Mouse (Mus musculus): Measurements from ENCODE around the gene Tfpi2. TPM values are rescaled to one million over a fixed set of nuclear protein-coding genes. Genes with fewer than 3 reads are reported as not detected.

Gene Tfpi2
- polyA plus RNA-seq, 1 experiment from 2014 or later, result 0.46 TPM

DNA sequence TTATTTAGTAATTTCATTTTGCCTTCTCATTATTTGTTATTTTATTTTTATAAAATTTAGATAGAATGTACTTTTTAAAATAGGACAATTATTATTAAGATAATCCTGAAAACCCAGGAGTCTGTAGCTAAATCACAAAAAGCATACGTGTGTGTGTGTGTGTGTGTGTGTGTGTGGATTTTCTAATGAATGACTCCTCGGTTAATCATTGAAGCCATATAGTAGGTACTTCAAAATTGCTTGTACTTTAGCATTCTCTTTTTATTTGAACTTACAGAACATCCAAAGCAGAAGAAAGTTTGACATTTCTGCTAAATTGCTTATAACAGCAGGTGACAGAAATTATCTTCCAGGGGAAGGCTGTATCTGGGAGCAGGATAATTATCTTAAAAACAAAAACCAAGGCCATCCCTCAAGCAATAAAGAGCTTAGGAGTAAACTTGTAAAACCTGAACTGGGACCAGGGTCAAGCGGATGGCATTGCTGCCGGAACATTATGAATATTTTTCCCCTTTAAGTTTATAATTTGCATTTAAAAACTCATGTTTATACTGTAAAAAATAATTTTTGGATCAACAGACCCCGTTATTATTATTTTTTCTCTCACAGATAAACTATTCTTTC, 5.9 kb downstream of the Tfpi2 start:
- Histone ChIP-seq H3K4me2 (replicated peaks) (no peak overlapping the region), H3K27ac (replicated peaks) (no peak overlapping the region), H3K4me3 (no peak overlapping the region), H3K9me3 (no peaks in the 10 kb centered on the region), H3K27me3 (no peaks in the 10 kb centered on the region), H3K36me3 (no peaks in the 10 kb centered on the region), H3K9ac (replicated peaks) (no peak overlapping the region), H3K4me1 (no peaks in the 10 kb centered on the region)
- 92% methylated on average over 5 of the region's 5 CpGs for WGBS
- ATAC-seq (ENCODE audit: low FRiP score, low read depth), result no peak

DNA sequence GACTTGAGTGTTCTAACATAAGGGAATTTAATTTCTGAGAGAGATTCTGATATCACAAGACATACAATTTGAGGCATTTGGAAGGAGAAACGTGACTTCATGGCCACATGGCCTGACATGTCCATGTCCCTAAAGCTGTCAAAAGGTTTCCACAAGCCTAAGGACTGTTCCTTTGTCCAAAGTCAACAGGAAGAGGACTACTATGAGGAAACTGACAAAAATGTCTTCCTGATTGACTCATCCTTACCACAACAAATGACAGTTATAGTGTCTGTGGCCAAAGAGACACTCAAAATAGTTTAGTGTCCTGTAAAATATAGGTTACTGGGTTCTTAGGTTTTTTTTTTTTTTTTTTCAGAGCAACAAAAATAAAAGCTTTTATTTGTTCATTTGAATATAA, 15.0 kb downstream of the Tfpi2 start:
- no peaks in the 10 kb centered on the region for H3K36me3 ChIP-seq
- H3K4me3 ChIP-seq, result no peak overlapping the region
- no peaks in the 10 kb centered on the region for H3K9me3 ChIP-seq
- WGBS, result 82% methylated on average over 1 of the region's 1 CpGs
- H3K27ac ChIP-seq (replicated peaks), result no peak overlapping the region
- H3K4me2 ChIP-seq (replicated peaks), result no peak overlapping the region
- no peaks in the 10 kb centered on the region for H3K27me3 ChIP-seq
- no peaks in the 10 kb centered on the region for H3K4me1 ChIP-seq
- no peak for ATAC-seq (ENCODE audit: low FRiP score, low read depth)
- H3K9ac ChIP-seq (replicated peaks), result no peak overlapping the region

DNA sequence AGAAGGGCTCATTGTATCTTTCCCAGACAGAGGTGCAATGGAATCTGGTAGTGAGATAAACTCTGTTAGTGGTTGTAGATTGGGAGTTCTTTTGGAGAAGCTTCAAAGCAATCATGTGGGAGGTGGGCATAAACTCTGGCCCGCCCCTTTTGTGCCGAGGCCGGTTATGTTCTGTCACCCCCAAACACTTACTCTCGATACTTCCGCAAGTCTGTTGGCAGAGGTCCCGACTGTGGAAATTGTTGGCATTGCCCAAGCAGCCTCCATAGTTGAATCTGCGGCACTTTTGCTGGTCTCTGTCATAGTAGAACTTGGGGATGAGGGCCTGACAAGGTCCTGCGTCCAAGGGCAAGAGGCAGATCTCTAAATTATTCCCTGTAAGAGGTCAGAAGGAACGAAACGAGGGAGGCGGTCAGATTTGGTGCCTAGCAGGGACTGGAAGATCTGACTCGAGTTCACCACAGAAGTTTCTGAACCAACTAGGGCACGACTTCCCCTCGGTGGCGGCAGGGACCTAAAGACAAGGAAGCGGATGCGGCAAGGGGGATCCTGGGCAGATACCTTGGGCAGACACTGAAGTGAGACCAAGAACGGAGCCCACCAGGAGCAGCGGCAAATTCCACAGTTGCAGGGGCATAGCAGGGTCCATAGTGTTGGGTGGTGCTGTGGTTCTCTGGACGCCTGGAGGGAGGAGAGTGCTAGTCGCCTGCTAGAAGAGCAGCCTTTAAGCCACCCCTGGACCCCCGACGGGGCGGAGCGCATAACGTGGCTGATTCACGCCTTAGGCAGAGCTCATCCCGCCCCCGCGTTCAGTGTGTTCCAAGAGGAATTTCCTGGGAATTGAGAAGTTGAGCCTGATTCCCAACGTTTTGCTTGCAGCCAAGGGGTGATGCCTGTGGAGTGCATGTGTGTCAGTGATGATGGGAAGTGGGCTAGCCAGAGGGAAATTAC, 20.8 kb downstream of the Tfpi2 start:
- Histone ChIP-seq H3K27ac (replicated peaks) (no peak overlapping the region), H3K4me3 (no peak overlapping the region), H3K36me3 (no peaks in the 10 kb centered on the region), H3K9me3 (no peaks in the 10 kb centered on the region), H3K4me1 (0 out of 2 replicates have a peak, but pooled peaks cover 2% of the 10 kb centered on the region), H3K4me2 (replicated peaks) (peak overlapping the region; percentile 26), H3K27me3 (peaks cover 12% of the 10 kb centered on the region; the same call in 1 of the 2 replicates), H3K9ac (replicated peaks) (no peak overlapping the region)
- no peak for ATAC-seq (ENCODE audit: low FRiP score, low read depth)
- 36% methylated on average over 31 of the region's 31 CpGs for WGBS

DNA sequence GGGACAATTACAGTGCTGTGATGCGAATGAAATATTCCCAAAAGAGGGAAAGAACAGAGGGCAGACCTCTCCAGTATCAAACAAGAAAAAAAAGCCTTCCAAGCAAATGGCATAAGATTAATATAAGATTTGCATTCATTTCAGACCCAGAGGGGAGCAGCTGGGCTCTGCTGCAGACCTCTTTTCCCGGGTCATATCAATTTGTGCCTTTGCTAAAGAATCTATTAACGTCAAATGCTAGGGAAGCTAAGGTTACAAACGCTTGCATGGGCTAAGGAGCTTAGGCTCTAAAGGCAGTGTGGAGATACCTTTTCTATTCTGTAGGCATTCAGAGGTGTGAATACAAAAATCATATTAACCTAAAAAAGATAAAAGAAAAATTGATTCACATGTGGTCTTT, 33.8 kb downstream of the Tfpi2 start:
- Histone ChIP-seq H3K9me3 (no peaks in the 10 kb centered on the region), H3K27me3 (no peaks in the 10 kb centered on the region), H3K4me1 (no peaks in the 10 kb centered on the region; the same call in 1 of the 2 replicates), H3K36me3 (no peaks in the 10 kb centered on the region), H3K4me2 (replicated peaks) (no peak overlapping the region), H3K27ac (replicated peaks) (no peak overlapping the region), H3K9ac (replicated peaks) (no peak overlapping the region), H3K4me3 (no peak overlapping the region)
- 26% methylated on average over 4 of the region's 4 CpGs for WGBS
- ATAC-seq (ENCODE audit: low FRiP score, low read depth), result peak; percentile 58

DNA sequence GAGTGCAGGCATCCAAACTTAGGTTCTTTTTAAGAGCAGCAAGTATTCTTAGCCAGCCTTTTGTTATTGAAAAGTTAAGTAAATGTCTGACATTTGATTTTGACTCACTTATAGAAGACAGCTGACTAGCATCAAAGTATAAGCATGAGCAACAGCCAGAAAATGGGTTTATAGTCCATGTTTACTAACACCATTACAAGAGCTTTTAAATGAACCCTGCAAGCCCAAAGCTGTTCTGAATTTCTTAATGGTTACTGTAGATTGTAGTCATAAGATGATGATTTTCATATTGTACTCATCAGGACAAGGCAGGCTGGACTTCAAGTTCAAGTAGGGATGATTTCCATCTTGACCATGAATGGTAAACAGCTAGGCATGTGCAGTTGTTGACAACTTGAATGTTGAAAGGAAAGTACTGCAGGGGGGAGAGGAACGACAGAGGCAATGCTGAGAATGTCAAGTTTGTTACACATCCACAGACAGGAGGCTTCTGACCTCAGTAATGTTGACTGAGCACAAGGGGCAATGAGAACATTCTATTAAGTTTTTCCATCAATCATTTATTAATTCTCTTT, 52.5 kb downstream of the Tfpi2 start:
- ATAC-seq (ENCODE audit: low FRiP score, low read depth), result no peak
- no peaks in the 10 kb centered on the region for H3K36me3 ChIP-seq
- H3K9ac ChIP-seq (replicated peaks), result no peak overlapping the region
- no peaks in the 10 kb centered on the region for H3K9me3 ChIP-seq
- no peak overlapping the region for H3K4me2 ChIP-seq (replicated peaks)
- H3K4me3 ChIP-seq, result no peak overlapping the region
- H3K4me1 ChIP-seq, result no peaks in the 10 kb centered on the region
- H3K27ac ChIP-seq (replicated peaks), result no peak overlapping the region
- H3K27me3 ChIP-seq, result no peaks in the 10 kb centered on the region
- WGBS, result 38% methylated on average over 1 of the region's 1 CpGs

DNA sequence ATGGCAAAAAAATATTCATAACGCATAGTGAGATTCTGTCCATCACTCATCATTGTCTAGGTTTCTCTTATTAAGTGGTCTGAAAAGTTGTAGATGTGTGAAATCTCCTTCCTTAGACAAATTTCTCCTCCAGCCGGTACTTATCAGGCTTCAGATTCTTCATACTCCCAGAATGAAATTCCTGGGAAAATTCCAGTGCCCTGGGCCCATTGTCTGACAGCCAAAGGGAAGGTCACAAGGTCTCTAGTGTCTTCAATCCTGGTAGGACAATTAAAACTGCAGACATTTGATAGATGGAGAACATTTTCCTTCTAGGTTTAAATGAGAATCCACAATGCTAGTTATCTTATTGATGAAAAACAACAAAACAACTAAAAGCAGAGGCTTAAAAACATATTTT, 53.1 kb downstream of the Tfpi2 start:
- no peak overlapping the region for H3K4me2 ChIP-seq (replicated peaks)
- H3K27ac ChIP-seq (replicated peaks), result no peak overlapping the region
- no peaks in the 10 kb centered on the region for H3K36me3 ChIP-seq
- H3K4me1 ChIP-seq, result no peaks in the 10 kb centered on the region
- H3K4me3 ChIP-seq, result no peak overlapping the region
- no peak overlapping the region for H3K9ac ChIP-seq (replicated peaks)
- WGBS, result 63% methylated on average over 2 of the region's 2 CpGs
- H3K9me3 ChIP-seq, result no peaks in the 10 kb centered on the region
- no peak for ATAC-seq (ENCODE audit: low FRiP score, low read depth)
- H3K27me3 ChIP-seq, result no peaks in the 10 kb centered on the region

DNA sequence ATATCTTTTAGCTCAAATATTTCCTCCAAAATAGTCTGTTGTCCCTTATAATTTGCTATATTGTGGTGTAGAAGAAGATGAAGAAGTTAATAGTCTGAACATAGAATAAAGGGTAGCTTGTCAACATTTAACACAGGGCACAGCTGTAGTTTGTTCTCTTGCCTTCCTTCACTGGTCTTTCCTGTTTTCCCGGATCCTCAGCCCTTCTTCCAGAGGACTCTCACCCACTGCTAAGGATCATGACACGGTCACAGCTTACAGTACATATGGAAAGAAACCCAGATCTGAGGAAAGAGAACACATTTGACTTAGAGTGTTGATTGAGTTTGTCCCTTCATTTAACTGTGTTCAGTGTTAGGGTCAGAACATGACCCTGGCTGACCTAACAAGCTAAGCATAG, 53.7 kb downstream of the Tfpi2 start:
- ATAC-seq (ENCODE audit: low FRiP score, low read depth), result no peak
- Histone ChIP-seq H3K27ac (replicated peaks) (no peak overlapping the region), H3K9me3 (no peaks in the 10 kb centered on the region), H3K9ac (replicated peaks) (no peak overlapping the region), H3K4me1 (no peaks in the 10 kb centered on the region), H3K27me3 (no peaks in the 10 kb centered on the region), H3K36me3 (no peaks in the 10 kb centered on the region), H3K4me3 (no peak overlapping the region), H3K4me2 (replicated peaks) (no peak overlapping the region)
- 77% methylated on average over 2 of the region's 2 CpGs for WGBS

DNA sequence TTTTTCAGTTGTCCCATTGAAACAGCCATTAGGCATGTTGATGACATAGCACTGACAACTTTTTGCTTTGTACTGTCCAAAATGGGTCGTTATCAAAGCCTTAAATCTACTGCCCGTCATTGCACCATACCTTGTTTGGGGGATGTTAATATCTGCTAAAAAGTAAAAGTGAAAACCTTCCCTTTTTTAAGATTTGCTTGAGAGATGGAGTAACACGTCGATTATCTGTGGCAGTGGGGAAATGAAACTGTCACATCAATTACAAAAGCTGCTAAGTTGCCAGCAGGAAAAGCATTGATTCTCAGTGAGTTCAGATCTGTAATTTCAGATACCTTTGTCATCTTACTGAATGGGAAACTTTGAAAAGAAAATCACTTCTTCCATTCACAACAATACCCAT, 62.6 kb downstream of the Tfpi2 start:
- WGBS, result 79% methylated on average over 4 of the region's 4 CpGs
- no peaks in the 10 kb centered on the region for H3K9me3 ChIP-seq
- H3K27me3 ChIP-seq, result no peaks in the 10 kb centered on the region
- H3K27ac ChIP-seq (replicated peaks), result no peak overlapping the region
- ATAC-seq (ENCODE audit: low FRiP score, low read depth), result no peak
- no peaks in the 10 kb centered on the region for H3K4me1 ChIP-seq
- no peak overlapping the region for H3K4me2 ChIP-seq (replicated peaks)
- H3K4me3 ChIP-seq, result no peak overlapping the region
- no peak overlapping the region for H3K9ac ChIP-seq (replicated peaks)
- H3K36me3 ChIP-seq, result no peaks in the 10 kb centered on the region

DNA sequence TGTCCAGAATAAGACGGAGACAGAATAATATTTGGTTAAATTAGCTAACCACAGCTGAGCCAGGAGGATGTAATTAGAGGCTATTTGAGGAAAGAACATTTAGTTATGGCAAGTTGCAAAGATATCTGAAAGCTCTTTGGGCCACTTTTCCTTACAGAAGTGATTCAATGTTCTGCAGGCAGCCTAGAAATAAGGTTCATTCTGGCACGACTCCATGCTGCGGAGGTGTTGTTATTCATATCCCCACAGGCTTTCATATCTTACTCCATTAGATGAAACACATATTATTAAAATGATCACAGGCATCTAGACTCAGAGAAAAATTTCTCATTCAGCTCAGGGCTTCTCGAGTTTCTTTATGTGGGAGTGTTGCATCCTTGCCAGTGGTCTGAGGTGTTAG, 65.8 kb downstream of the Tfpi2 start:
- H3K36me3 ChIP-seq, result no peaks in the 10 kb centered on the region
- H3K4me2 ChIP-seq (replicated peaks), result no peak overlapping the region

DNA sequence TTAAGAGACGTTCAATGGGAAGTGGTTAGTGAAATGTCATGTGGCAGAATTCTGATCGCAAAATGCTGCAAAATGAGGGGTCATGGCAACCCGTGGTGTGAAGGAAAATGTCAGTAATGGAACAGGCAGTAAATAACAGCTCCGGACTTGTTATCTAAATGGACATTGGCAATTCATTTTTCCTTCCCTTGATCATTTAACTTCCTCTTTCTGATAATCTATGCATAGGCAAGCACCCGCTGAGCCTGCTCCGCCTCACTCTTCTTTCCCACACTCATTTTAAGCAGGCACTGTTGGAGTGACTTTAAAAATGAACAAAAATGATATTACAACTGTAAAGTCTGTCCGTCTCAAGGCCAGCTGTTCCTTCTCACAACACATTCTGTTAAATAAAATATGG, 72.7 kb downstream of the Tfpi2 start:
- no peaks in the 10 kb centered on the region for H3K4me1 ChIP-seq
- H3K4me2 ChIP-seq (replicated peaks), result no peak overlapping the region
- H3K9me3 ChIP-seq, result no peaks in the 10 kb centered on the region
- H3K27me3 ChIP-seq, result no peaks in the 10 kb centered on the region
- WGBS, result 74% methylated on average over 7 of the region's 7 CpGs
- no peak for ATAC-seq (ENCODE audit: low FRiP score, low read depth)
- H3K27ac ChIP-seq (replicated peaks), result no peak overlapping the region
- no peak overlapping the region for H3K4me3 ChIP-seq
- no peaks in the 10 kb centered on the region for H3K36me3 ChIP-seq
- no peak overlapping the region for H3K9ac ChIP-seq (replicated peaks)

More for the DNA sequence above, 65.8 kb downstream of the Tfpi2 start:
- no peaks in the 10 kb centered on the region for H3K4me1 ChIP-seq
- no peak for ATAC-seq (ENCODE audit: low FRiP score, low read depth)
- no peak overlapping the region for H3K27ac ChIP-seq (replicated peaks)
- H3K27me3 ChIP-seq, result no peaks in the 10 kb centered on the region
- 84% methylated on average over 4 of the region's 4 CpGs for WGBS
- H3K9me3 ChIP-seq, result no peaks in the 10 kb centered on the region
- no peak overlapping the region for H3K4me3 ChIP-seq
- H3K9ac ChIP-seq (replicated peaks), result no peak overlapping the region
